Mouse (Mus musculus): Measurements from ENCODE around the gene Sh3pxd2b. TPM values are rescaled to one million over a fixed set of nuclear protein-coding genes. Genes with fewer than 3 reads are reported as not detected.

Gene Sh3pxd2b
- 10 to 100 TPM in 1 of 2 experiments, 1 to 10 TPM in 1; 9.4 to 10.0 TPM for total RNA-seq (2023)

GRCm38 (mm10) chr11:32347607-32348432 is at the start of gene Sh3pxd2b:
Gene Sh3pxd2b (plus strand): TSS chr11:32347820.

DNA sequence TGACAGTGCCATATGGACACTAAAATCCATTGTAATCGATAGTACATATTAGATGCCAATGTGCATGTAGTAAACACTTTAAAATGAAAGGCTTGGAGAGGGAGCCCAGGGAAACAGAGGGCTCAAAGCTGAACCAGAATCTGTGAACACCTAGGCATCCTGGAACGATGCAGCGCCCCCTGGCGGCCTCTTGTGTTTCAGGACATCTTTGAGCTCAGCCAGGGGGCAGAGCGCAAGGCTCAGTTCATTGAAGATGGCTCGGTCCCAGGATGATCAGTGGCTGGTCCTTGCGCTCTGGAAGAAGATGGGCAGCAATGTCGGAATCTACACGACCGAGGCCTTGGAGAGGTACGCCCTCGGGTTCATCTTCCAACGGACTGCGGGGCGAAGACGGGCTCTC is 47.8 kb upstream of the Sh3pxd2b start, which contains the start of gene Hbq1a:
Hbq1a (plus strand) TSS at position 205 of the 400 bp plus-strand sequence.

GRCm38 (mm10) chr11:32454800-32455506 is 107.3 kb downstream of the Sh3pxd2b start, which contains the start of gene Ubtd2:
Gene Ubtd2 (plus strand): TSS chr11:32455370.

Other genes starting within 250 kb of the Sh3pxd2b start
- gene Il9r, start 147.5 kb upstream of the Sh3pxd2b start, total RNA-seq (2023), result not detected
- 10 to 100 TPM in 1 of 2 experiments, 1 to 10 TPM in 1; 8.4 to 11.5 TPM for gene Snrnp25, start 142.4 kb upstream of the Sh3pxd2b start, total RNA-seq (2023)
- 1 to 10 TPM; 2.1 to 5.4 TPM for gene Rhbdf1, start 125.5 kb upstream of the Sh3pxd2b start, total RNA-seq (2023)
- 10 to 100 TPM; 14.1 to 16.5 TPM for gene Mpg, start 121.3 kb upstream of the Sh3pxd2b start, total RNA-seq (2023)
- 10 to 100 TPM; 32.3 to 39.0 TPM for gene Nprl3, start 80.1 kb upstream of the Sh3pxd2b start, total RNA-seq (2023)
- gene Hba-x, start 71.4 kb upstream of the Sh3pxd2b start, total RNA-seq (2023), result not detected
- gene Hba-a1, start 64.3 kb upstream of the Sh3pxd2b start, total RNA-seq (2023), result 100 to 1,000 TPM in 1 of 2 experiments, 10 to 100 TPM in 1; 25.9 to 166 TPM
- not detected for gene Hbq1b, start 60.9 kb upstream of the Sh3pxd2b start, total RNA-seq (2023)
- 100 to 1,000 TPM in 1 of 2 experiments, 10 to 100 TPM in 1; 12.9 to 122 TPM for gene Hba-a2, start 51.3 kb upstream of the Sh3pxd2b start, total RNA-seq (2023)
- not detected for gene Hbq1a, start 47.8 kb upstream of the Sh3pxd2b start, total RNA-seq (2023)
- gene Ubtd2, start 107.5 kb downstream of the Sh3pxd2b start, total RNA-seq (2023), result 1 to 10 TPM; 2.1 to 5.6 TPM
- 1 to 10 TPM; 3.1 to 6.6 TPM for gene Efcab9, start 184.3 kb downstream of the Sh3pxd2b start, total RNA-seq (2023)
- gene Stk10, start 185.5 kb downstream of the Sh3pxd2b start, total RNA-seq (2023), result 100 to 1,000 TPM; 477 to 557 TPM